8 mouse cellular contexts compared by ENCODE assay signal in the genomic region with DNA sequence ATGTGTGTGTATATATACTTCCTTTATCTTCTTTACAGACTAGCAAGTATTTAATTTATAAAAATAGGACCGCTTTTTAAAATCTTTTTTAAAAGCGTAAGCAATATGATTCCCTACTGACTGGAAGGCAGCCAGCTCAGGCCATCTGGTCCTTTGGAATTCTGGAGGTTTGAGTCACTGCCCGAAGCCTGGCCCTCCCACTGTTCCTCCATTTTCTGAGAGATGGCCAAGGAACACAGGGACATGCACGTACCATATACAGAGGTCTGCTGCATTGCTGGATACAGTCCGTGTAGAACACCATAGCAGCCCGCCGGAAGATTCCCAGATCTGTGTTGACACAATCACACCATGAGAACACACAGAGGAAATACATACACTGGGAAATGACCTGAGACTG.
DNase-seq lines count a peak whose midpoint lies in the region; ATAC-seq and TF ChIP-seq lines count a peak whose summit lies in the region.
"Had no signal": no experiment of that assay in that cellular context is flagged by ENCODE, and none has a peak within 500 bp of the region (broad histone marks: within the 10 kb centered on the region; RNA-seq: fewer than 3 reads in every experiment).

No protein-coding gene starts in this region.

- DNase-seq in limb, embryonic 10.5 days (ENCODE audit: low spot score), result no peak
- DNase-seq in cerebellum, adult 8-10 months, result peak; percentile 93
- DNase-seq in heart, adult 8-10 months (ENCODE audit: low spot score), result peak; percentile 60
- peak; percentile 79 for DNase-seq in limb, embryonic 14.5 days (ENCODE audit: low spot score)
- no peak for DNase-seq in urinary bladder, adult 2 months (ENCODE audit: low spot score)
- DNase-seq in urinary bladder, postnatal 25 days (ENCODE audit: low spot score), result no peak

- 0 out of 2 replicates have a peak, but pooled peaks cover 3% of the 10 kb centered on the region for H3K9me3 ChIP-seq in limb, embryonic 13.5 days
- H3K9me3 ChIP-seq in limb, embryonic 10.5 days (replicated peaks), result no peaks in the 10 kb centered on the region
- no peaks in the 10 kb centered on the region for H3K9me3 ChIP-seq in limb, embryonic 14.5 days (ENCODE audit: control insufficient read depth, low read length)
- H3K9me3 ChIP-seq: heart, embryonic 13.5 days had no signal

- no peak overlapping the region for H3K4me3 ChIP-seq in limb, embryonic 13.5 days
- H3K4me3 ChIP-seq in limb, embryonic 10.5 days, result no peak overlapping the region
- no peak overlapping the region for H3K4me3 ChIP-seq in limb, embryonic 14.5 days (replicated peaks; ENCODE audit: low read length)
- H3K4me3 ChIP-seq: heart, embryonic 13.5 days had no signal

- no peaks in the 10 kb centered on the region for H3K4me1 ChIP-seq in limb, embryonic 13.5 days
- no peaks in the 10 kb centered on the region for H3K4me1 ChIP-seq in limb, embryonic 10.5 days
- H3K4me1 ChIP-seq in limb, embryonic 14.5 days (ENCODE audit: control insufficient read depth, insufficient read depth, low read length), result no peaks in the 10 kb centered on the region

- 68% methylated on average over 7 of the region's 7 CpGs for WGBS in limb, embryonic 13.5 days
- 91% methylated on average over 7 of the region's 7 CpGs for WGBS in limb, embryonic 10.5 days
- WGBS in limb, embryonic 14.5 days, result 61% methylated on average over 7 of the region's 7 CpGs

- H3K36me3 ChIP-seq in limb, embryonic 13.5 days, result no peaks in the 10 kb centered on the region
- H3K36me3 ChIP-seq in limb, embryonic 10.5 days, result no peaks in the 10 kb centered on the region
- H3K36me3 ChIP-seq in limb, embryonic 14.5 days (ENCODE audit: control insufficient read depth, insufficient read depth, low read length), result no peaks in the 10 kb centered on the region
- H3K36me3 ChIP-seq: heart, embryonic 13.5 days had no signal

- H3K27ac ChIP-seq in limb, embryonic 13.5 days, result no peak overlapping the region
- no peak overlapping the region for H3K27ac ChIP-seq in limb, embryonic 10.5 days
- no peak overlapping the region for H3K27ac ChIP-seq in limb, embryonic 14.5 days (replicated peaks; ENCODE audit: low read depth, low read length)
- H3K27ac ChIP-seq: heart, embryonic 13.5 days had no signal

- H3K4me2 ChIP-seq in limb, embryonic 13.5 days (replicated peaks), result no peak overlapping the region
- no peak overlapping the region for H3K4me2 ChIP-seq in limb, embryonic 14.5 days (replicated peaks; ENCODE audit: low read depth, low read length, severe bottlenecking)
- H3K4me2 ChIP-seq: heart, embryonic 13.5 days had no signal

- no peak for TF ChIP-seq POLR2A in limb, embryonic 14.5 days (IDR thresholded peaks at IDR 0.05; ENCODE audit: borderline replicate concordance, extremely low read depth, insufficient read depth, insufficient read length)

- no peak overlapping the region for H3K9ac ChIP-seq in limb, embryonic 13.5 days
- no peak overlapping the region for H3K9ac ChIP-seq in limb, embryonic 14.5 days (ENCODE audit: low read depth, low read length, severe bottlenecking)
- H3K9ac ChIP-seq: heart, embryonic 13.5 days had no signal

- ATAC-seq in limb, embryonic 13.5 days (ENCODE audit: low FRiP score, low read depth), result peak; percentile 64
- ATAC-seq in limb, embryonic 14.5 days (ENCODE audit: low FRiP score, low read depth), result peak; percentile 47; the same call in 1 of the 2 replicates

- peaks cover 3% of the 10 kb centered on the region; the same call in 1 of the 2 replicates for H3K27me3 ChIP-seq in limb, embryonic 13.5 days
- H3K27me3 ChIP-seq in limb, embryonic 10.5 days (ENCODE audit: low read depth, poor library complexity, severe bottlenecking), result no peaks in the 10 kb centered on the region
- no peaks in the 10 kb centered on the region for H3K27me3 ChIP-seq in limb, embryonic 14.5 days (ENCODE audit: control insufficient read depth, insufficient read depth, low read length)
- H3K27me3 ChIP-seq: heart, embryonic 13.5 days had no signal

Comparison
In these comparisons a context has a peak if more than half of its experiments do, and no peak if none do; other contexts are left out.
1. DNase-seq: peak in cerebellum, adult 8-10 months (single experiment), heart, adult 8-10 months (single experiment) and limb, embryonic 14.5 days (single experiment); none in limb, embryonic 10.5 days (single experiment), urinary bladder, adult 2 months (single experiment) and urinary bladder, postnatal 25 days (single experiment).